Comparison of ENCODE assay signal across 8 mouse cellular contexts in the genomic region with DNA sequence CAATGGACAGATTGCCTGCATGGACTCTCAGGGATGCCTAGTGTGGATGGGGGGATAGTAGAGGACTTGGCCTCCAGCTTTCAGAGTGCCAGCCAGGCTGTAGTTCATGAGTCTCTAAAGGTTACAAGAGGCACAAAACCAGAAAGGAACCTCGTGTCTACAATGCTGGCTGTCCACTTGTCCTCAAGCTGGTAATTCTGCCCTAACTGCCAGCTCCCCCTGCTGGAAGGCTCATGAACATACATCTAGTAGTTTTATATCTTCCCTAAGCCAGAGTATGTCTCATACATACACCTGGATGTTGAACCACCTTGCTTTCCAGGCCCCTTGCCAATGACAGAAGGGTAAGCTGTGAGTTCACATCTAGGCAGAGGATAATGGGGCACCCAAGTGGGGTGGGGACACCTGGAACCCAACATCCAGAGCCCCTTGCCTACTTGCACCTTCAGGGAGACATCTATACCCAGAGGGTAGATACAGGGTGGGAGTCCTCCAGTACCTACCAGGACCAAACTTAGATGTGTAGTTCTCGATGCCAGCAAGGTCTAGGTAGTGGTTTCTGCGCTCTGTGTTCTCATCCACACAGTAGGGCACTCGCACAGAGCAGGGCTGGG. TPM values are rescaled to one million over a fixed set of nuclear protein-coding genes. Genes with fewer than 3 reads are reported as not detected.
DNase-seq lines count a peak whose midpoint lies in the region; ATAC-seq lines count a peak whose summit lies in the region.

No protein-coding gene starts in this region.

- H3K27me3 ChIP-seq in midbrain, embryonic 13.5 days: no peaks in the 10 kb centered on the region
- no peaks in the 10 kb centered on the region for H3K27me3 ChIP-seq in midbrain, embryonic 15.5 days (replicated peaks)
- no peaks in the 10 kb centered on the region for H3K27me3 ChIP-seq in neural tube, embryonic 12.5 days (replicated peaks)

- H3K4me3 ChIP-seq in midbrain, embryonic 13.5 days (replicated peaks): no peak overlapping the region
- H3K4me3 ChIP-seq in midbrain, embryonic 15.5 days: no peak overlapping the region
- H3K4me3 ChIP-seq in neural tube, embryonic 12.5 days: no peak overlapping the region

- no peaks in the 10 kb centered on the region for H3K36me3 ChIP-seq in midbrain, embryonic 13.5 days
- no peaks in the 10 kb centered on the region for H3K36me3 ChIP-seq in midbrain, embryonic 15.5 days (replicated peaks)
- H3K36me3 ChIP-seq in neural tube, embryonic 12.5 days: 0 out of 2 replicates have a peak, but pooled peaks cover 4% of the 10 kb centered on the region

- H3K9me3 ChIP-seq in midbrain, embryonic 13.5 days: no peaks in the 10 kb centered on the region
- no peaks in the 10 kb centered on the region for H3K9me3 ChIP-seq in midbrain, embryonic 15.5 days
- H3K9me3 ChIP-seq in neural tube, embryonic 12.5 days: no peaks in the 10 kb centered on the region

- ATAC-seq in midbrain, embryonic 13.5 days: peak; percentile 12; the same call in 1 of the 2 replicates
- no peak for ATAC-seq in midbrain, embryonic 15.5 days (replicated peaks)
- peak; percentile 81 for ATAC-seq in activated CD4-positive, CD25-positive, alpha-beta regulatory T cell, adult 4 months
- peak; percentile 19; the same call in 1 of the 2 replicates for ATAC-seq in neural tube, embryonic 12.5 days (ENCODE audit: low FRiP score, low read depth)

- no peak overlapping the region for H3K9ac ChIP-seq in midbrain, embryonic 13.5 days (replicated peaks)
- H3K9ac ChIP-seq in midbrain, embryonic 15.5 days: no peak overlapping the region
- no peak overlapping the region for H3K9ac ChIP-seq in neural tube, embryonic 12.5 days

- intact Hi-C loops in heart, postnatal 36 days (cut with DNase I): loop anchor here (1.0 to 5.0 kb wide), 4 partner anchors 73 to 310 kb away; no protein-coding TSS in a partner anchor
- intact Hi-C loops in left cerebral cortex, postnatal 14 days (cut with DNase I): loop anchor here (1.0 to 10.0 kb wide), 2 partner anchors 104 to 297 kb away; no protein-coding TSS in a partner anchor

- no peak overlapping the region for H3K4me2 ChIP-seq in midbrain, embryonic 13.5 days (replicated peaks)
- H3K4me2 ChIP-seq in midbrain, embryonic 15.5 days: no peak overlapping the region
- no peak overlapping the region for H3K4me2 ChIP-seq in neural tube, embryonic 12.5 days (replicated peaks)

- peak; percentile 72 for DNase-seq in embryo, embryonic 11 days
- peak; percentile 75 to 77 for DNase-seq in heart, postnatal 36 days
- DNase-seq in left cerebral cortex, postnatal 14 days (ENCODE audit: low spot score in 2 of 2): peak; percentile 31 to 51
- DNase-seq in thymus, postnatal 10 days (ENCODE audit: low spot score in 2 of 2): peak; percentile 40 to 79

- 68% methylated on average over 4 of the region's 4 CpGs for WGBS in midbrain, embryonic 13.5 days
- 74% methylated on average over 4 of the region's 4 CpGs for WGBS in midbrain, embryonic 15.5 days
- WGBS in neural tube, embryonic 12.5 days: 70% methylated on average over 4 of the region's 4 CpGs

- H3K4me1 ChIP-seq in midbrain, embryonic 13.5 days (replicated peaks): no peaks in the 10 kb centered on the region
- no peaks in the 10 kb centered on the region for H3K4me1 ChIP-seq in midbrain, embryonic 15.5 days
- H3K4me1 ChIP-seq in neural tube, embryonic 12.5 days: no peaks in the 10 kb centered on the region

- no peak overlapping the region for H3K27ac ChIP-seq in midbrain, embryonic 13.5 days
- no peak overlapping the region for H3K27ac ChIP-seq in midbrain, embryonic 15.5 days
- no peak overlapping the region for H3K27ac ChIP-seq in neural tube, embryonic 12.5 days

RNA-seq across cellular contexts. Expression of gene Nkd2, which starts 25.1 kb away (rescaled TPM):
- 7.2 and 7.6 TPM in 2 replicates for polyA plus RNA-seq in midbrain, embryonic 13.5 days (2015; fragmentation: Nextera tagmentation; extraction: Ambion mirVana)
- 16.7 and 16.9 TPM in 2 replicates for polyA plus RNA-seq in midbrain, embryonic 15.5 days (2015; fragmentation: Nextera tagmentation; extraction: Ambion mirVana)
- polyA plus RNA-seq in activated CD4-positive, CD25-positive, alpha-beta regulatory T cell, adult 4 months (2017; shearing (Covaris generic)): under 1 TPM in 1 of 2 experiments, not detected in 1; 0.19 TPM
- total RNA-seq in heart, postnatal 36 days (2021): under 1 TPM; 0.70 to 0.78 TPM
- total RNA-seq in left cerebral cortex, postnatal 14 days (2021): 1 to 10 TPM; 3.7 to 4.9 TPM
- polyA plus RNA-seq in neural tube, embryonic 12.5 days (2016; fragmentation: Nextera tagmentation; extraction: Ambion mirVana): 10.9 and 12.6 TPM in 2 replicates
